In the genomic region with DNA sequence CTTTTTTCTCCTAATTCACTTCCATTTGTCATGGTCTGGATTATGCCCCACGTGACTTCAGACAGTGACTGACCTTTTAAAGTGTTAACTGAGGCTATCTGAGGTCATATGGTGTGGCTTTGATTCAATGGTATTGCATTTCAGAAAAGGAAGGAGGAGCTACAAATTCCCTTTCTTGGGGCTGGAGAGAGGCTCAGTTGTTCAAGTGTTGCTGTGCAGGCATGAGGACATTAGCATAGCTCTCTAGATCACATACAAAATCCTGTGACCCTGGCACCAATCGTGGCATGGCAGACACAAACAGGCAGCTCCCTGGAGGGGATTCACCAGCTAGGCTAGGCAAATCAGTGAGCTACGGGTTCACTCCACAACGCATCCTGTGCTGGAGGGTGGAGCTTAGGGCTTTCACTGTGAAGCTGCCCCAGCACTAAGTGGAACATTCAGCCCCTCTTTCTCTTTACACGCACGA, we compare ENCODE assay signal across 11 mouse cellular contexts.
DNase-seq lines count a peak whose midpoint lies in the region; ATAC-seq lines count a peak whose summit lies in the region.
"Had no signal": no experiment of that assay in that cellular context is flagged by ENCODE, and none has a peak within 500 bp of the region (broad histone marks: within the 10 kb centered on the region; RNA-seq: fewer than 3 reads in every experiment).

No protein-coding gene starts in this region.

- H3K36me3 ChIP-seq in heart, embryonic 11.5 days (ENCODE audit: control insufficient read depth, insufficient read depth, low read length): no peaks in the 10 kb centered on the region
- H3K36me3 ChIP-seq in midbrain, embryonic 14.5 days (ENCODE audit: control insufficient read depth, insufficient read depth, low read length): no peaks in the 10 kb centered on the region
- no peaks in the 10 kb centered on the region for H3K36me3 ChIP-seq in kidney, embryonic 14.5 days (ENCODE audit: control insufficient read depth, insufficient read depth, low read length)
- H3K36me3 ChIP-seq: embryonic facial prominence, embryonic 15.5 days; limb, embryonic 15.5 days had no signal

- no peak for ATAC-seq in heart, embryonic 11.5 days (replicated peaks; ENCODE audit: insufficient number of reproducible peaks, low FRiP score, low TSS enrichment)
- peak; percentile 39 to 46; a peak in 2 of 4 replicates for ATAC-seq in hematopoietic stem cell, adult 5-6 weeks (replicated peaks in 1 of 2; ENCODE audit: insufficient read depth in 1 of 2, low FRiP score in 2 of 2, low TSS enrichment in 1 of 2, low read depth in 1 of 2, poor library complexity in 2 of 2, severe bottlenecking in 2 of 2)
- peak; percentile 73; the same call in 1 of the 2 replicates for ATAC-seq in midbrain, embryonic 14.5 days (ENCODE audit: low FRiP score, low TSS enrichment)
- ATAC-seq in kidney, embryonic 14.5 days (ENCODE audit: low FRiP score, low TSS enrichment): no peak
- ATAC-seq: Patski had no signal

- H3K9me3 ChIP-seq in heart, embryonic 11.5 days (replicated peaks; ENCODE audit: control insufficient read depth, low read length): no peaks in the 10 kb centered on the region
- no peaks in the 10 kb centered on the region for H3K9me3 ChIP-seq in midbrain, embryonic 14.5 days (ENCODE audit: control insufficient read depth, low read length)
- no peaks in the 10 kb centered on the region for H3K9me3 ChIP-seq in kidney, embryonic 14.5 days (ENCODE audit: control insufficient read depth, low read length)
- H3K9me3 ChIP-seq: embryonic facial prominence, embryonic 15.5 days; limb, embryonic 15.5 days had no signal

- intact Hi-C loops in heart, postnatal 36 days (cut with DNase I): no loop called here

- peak overlapping the region; percentile 36; the same call in 1 of the 2 replicates for H3K4me2 ChIP-seq in heart, embryonic 11.5 days
- no peak overlapping the region for H3K4me2 ChIP-seq in midbrain, embryonic 14.5 days (ENCODE audit: low read length)
- no peak overlapping the region for H3K4me2 ChIP-seq in kidney, embryonic 14.5 days (replicated peaks; ENCODE audit: low read depth, low read length)
- H3K4me2 ChIP-seq: embryonic facial prominence, embryonic 15.5 days; limb, embryonic 15.5 days had no signal

- H3K27ac ChIP-seq in heart, embryonic 11.5 days (ENCODE audit: low read depth, low read length): no peak overlapping the region
- peak overlapping the region; percentile 3; the same call in 1 of the 2 replicates for H3K27ac ChIP-seq in midbrain, embryonic 14.5 days (replicated peaks; ENCODE audit: low read depth, low read length)
- H3K27ac ChIP-seq in kidney, embryonic 14.5 days (ENCODE audit: low read depth, low read length): no peak overlapping the region
- H3K27ac ChIP-seq: embryonic facial prominence, embryonic 15.5 days; limb, embryonic 15.5 days had no signal

- WGBS in heart, embryonic 11.5 days (ENCODE audit: insufficient replicate concordance): 5% methylated on average over 6 of the region's 6 CpGs
- WGBS in midbrain, embryonic 14.5 days: 3% methylated on average over 6 of the region's 6 CpGs
- WGBS in kidney, embryonic 14.5 days: 6% methylated on average over 6 of the region's 6 CpGs

- no peaks in the 10 kb centered on the region for H3K27me3 ChIP-seq in heart, embryonic 11.5 days (ENCODE audit: control insufficient read depth, insufficient read depth, low read length)
- no peaks in the 10 kb centered on the region for H3K27me3 ChIP-seq in midbrain, embryonic 14.5 days (ENCODE audit: control insufficient read depth, insufficient read depth, low read length)
- no peaks in the 10 kb centered on the region for H3K27me3 ChIP-seq in kidney, embryonic 14.5 days (ENCODE audit: control insufficient read depth, insufficient read depth, low read length)
- H3K27me3 ChIP-seq: embryonic facial prominence, embryonic 15.5 days; limb, embryonic 15.5 days; Patski had no signal

- no peak overlapping the region for H3K4me3 ChIP-seq in heart, embryonic 11.5 days (ENCODE audit: low read depth, low read length)
- H3K4me3 ChIP-seq in midbrain, embryonic 14.5 days (replicated peaks; ENCODE audit: low read depth, low read length): no peak overlapping the region
- no peak overlapping the region for H3K4me3 ChIP-seq in kidney, embryonic 14.5 days (ENCODE audit: low read length)
- H3K4me3 ChIP-seq: embryonic facial prominence, embryonic 15.5 days; limb, embryonic 15.5 days had no signal

- H3K4me1 ChIP-seq in heart, embryonic 11.5 days (ENCODE audit: control insufficient read depth, insufficient read depth, low read length): peaks cover 8% of the 10 kb centered on the region; the same call in 1 of the 2 replicates
- peaks cover 7% of the 10 kb centered on the region; the same call in 1 of the 2 replicates for H3K4me1 ChIP-seq in midbrain, embryonic 14.5 days (ENCODE audit: control insufficient read depth, insufficient read depth, low read length)
- H3K4me1 ChIP-seq in kidney, embryonic 14.5 days (ENCODE audit: control insufficient read depth, insufficient read depth, low read length): 0 out of 2 replicates have a peak, but pooled peaks cover 21% of the 10 kb centered on the region

- H3K9ac ChIP-seq in heart, embryonic 11.5 days (ENCODE audit: low read depth, low read length): no peak overlapping the region
- no peak overlapping the region for H3K9ac ChIP-seq in midbrain, embryonic 14.5 days (replicated peaks; ENCODE audit: low read length)
- no peak overlapping the region for H3K9ac ChIP-seq in kidney, embryonic 14.5 days (ENCODE audit: low read depth, low read length)
- H3K9ac ChIP-seq: embryonic facial prominence, embryonic 15.5 days; limb, embryonic 15.5 days had no signal

- DNase-seq in heart, postnatal 36 days: no peak
- peak; percentile 61 for DNase-seq in R1 (ENCODE audit: low read depth, low spot score)
- DNase-seq in midbrain, embryonic 14.5 days: peak; percentile 58
- DNase-seq in urinary bladder, postnatal 25 days (ENCODE audit: low spot score): no peak
- no peak for DNase-seq in cerebellum, adult 11-12 months

Comparison
In these comparisons a context has a peak if more than half of its experiments do, and no peak if none do; other contexts are left out.
1. ATAC-seq: peak in hematopoietic stem cell, adult 5-6 weeks (2 of 2) and midbrain, embryonic 14.5 days (single experiment); none in heart, embryonic 11.5 days (single experiment) and kidney, embryonic 14.5 days (single experiment).
2. DNase-seq: peak in R1 (single experiment) and midbrain, embryonic 14.5 days (single experiment); none in heart, postnatal 36 days (0 of 2), urinary bladder, postnatal 25 days (single experiment) and cerebellum, adult 11-12 months (single experiment).